In genomic region chr10:44971911-44972310, GRCm38 (mm10) we compare ENCODE assay signal across 26 mouse cellular contexts.
A peak's percentile ranks its signal among the peaks of the same experiment; 100 is the strongest.
DNase-seq lines count a peak whose midpoint lies in the region; ATAC-seq lines count a peak whose summit lies in the region.
"Had no signal": no experiment of that assay in that cellular context is flagged by ENCODE, and none has a peak within 500 bp of the region (broad histone marks: within the 10 kb centered on the region; RNA-seq: fewer than 3 reads in every experiment).

No protein-coding gene starts in this region.

- no peak overlapping the region for H3K4me2 ChIP-seq in kidney, embryonic 16.5 days (replicated peaks; ENCODE audit: low read depth, low read length)
- H3K4me2 ChIP-seq in midbrain, embryonic 16.5 days (ENCODE audit: low read length): no peak overlapping the region
- H3K4me2 ChIP-seq: embryonic facial prominence, embryonic 13.5 days; forebrain, embryonic 12.5 days; heart, embryonic 13.5 days; hindbrain, embryonic 12.5 days; liver, embryonic 13.5 days; lung, embryonic 15.5 days; midbrain, embryonic 13.5 days had no signal

- no peak for ATAC-seq in kidney, embryonic 16.5 days (ENCODE audit: low FRiP score, low TSS enrichment)
- ATAC-seq in midbrain, embryonic 16.5 days: no peak
- ATAC-seq: midbrain, embryonic 13.5 days had no signal

- no peaks in the 10 kb centered on the region for H3K27me3 ChIP-seq in kidney, embryonic 16.5 days (ENCODE audit: insufficient read depth, low read length)
- H3K27me3 ChIP-seq in midbrain, embryonic 16.5 days (ENCODE audit: control insufficient read depth, insufficient read depth, low read depth, low read length): no peaks in the 10 kb centered on the region
- H3K27me3 ChIP-seq: embryonic facial prominence, embryonic 13.5 days; forebrain, embryonic 12.5 days; heart, embryonic 13.5 days; hindbrain, embryonic 12.5 days; liver, embryonic 13.5 days; lung, embryonic 15.5 days; midbrain, embryonic 13.5 days had no signal

- WGBS in kidney, embryonic 16.5 days: 62% methylated on average over 2 of the region's 2 CpGs
- 73% methylated on average over 2 of the region's 2 CpGs for WGBS in midbrain, embryonic 16.5 days

- H3K9me3 ChIP-seq in kidney, embryonic 16.5 days (ENCODE audit: low read length): no peaks in the 10 kb centered on the region
- H3K9me3 ChIP-seq in midbrain, embryonic 16.5 days (replicated peaks; ENCODE audit: control insufficient read depth, low read length, poor library complexity, severe bottlenecking): no peaks in the 10 kb centered on the region
- H3K9me3 ChIP-seq: embryonic facial prominence, embryonic 13.5 days; forebrain, embryonic 12.5 days; heart, embryonic 13.5 days; liver, embryonic 13.5 days; lung, embryonic 15.5 days; midbrain, embryonic 13.5 days had no signal

- no peaks in the 10 kb centered on the region for H3K4me1 ChIP-seq in kidney, embryonic 16.5 days (ENCODE audit: insufficient read depth, low read length)
- no peaks in the 10 kb centered on the region for H3K4me1 ChIP-seq in midbrain, embryonic 16.5 days (ENCODE audit: control insufficient read depth, insufficient read depth, low read length)
- H3K4me1 ChIP-seq: embryonic facial prominence, embryonic 13.5 days; forebrain, embryonic 12.5 days; heart, embryonic 13.5 days; hindbrain, embryonic 12.5 days; liver, embryonic 13.5 days; lung, embryonic 15.5 days; megakaryocyte, embryonic 14.5 days; midbrain, embryonic 13.5 days had no signal

- H3K9ac ChIP-seq in kidney, embryonic 16.5 days (replicated peaks; ENCODE audit: low read length): no peak overlapping the region
- no peak overlapping the region for H3K9ac ChIP-seq in midbrain, embryonic 16.5 days (ENCODE audit: low read depth, low read length)
- H3K9ac ChIP-seq: embryonic facial prominence, embryonic 13.5 days; forebrain, embryonic 12.5 days; heart, embryonic 13.5 days; hindbrain, embryonic 12.5 days; liver, embryonic 13.5 days; lung, embryonic 15.5 days; midbrain, embryonic 13.5 days had no signal

- no peak overlapping the region for H3K4me3 ChIP-seq in kidney, embryonic 16.5 days (ENCODE audit: low read length)
- H3K4me3 ChIP-seq in midbrain, embryonic 16.5 days (ENCODE audit: low read depth, low read length): no peak overlapping the region
- H3K4me3 ChIP-seq: embryonic facial prominence, embryonic 13.5 days; erythroblast, embryonic 14.5 days; forebrain, embryonic 12.5 days; heart, adult 2 months; heart, embryonic 13.5 days; hindbrain, embryonic 12.5 days; left cerebral cortex, adult 2 months; liver, embryonic 13.5 days; lung, embryonic 15.5 days; megakaryocyte, embryonic 14.5 days; midbrain, embryonic 13.5 days had no signal

- no peaks in the 10 kb centered on the region for H3K36me3 ChIP-seq in kidney, embryonic 16.5 days (ENCODE audit: insufficient read depth, low read length)
- no peaks in the 10 kb centered on the region for H3K36me3 ChIP-seq in midbrain, embryonic 16.5 days (ENCODE audit: control insufficient read depth, insufficient read depth, low read length)
- H3K36me3 ChIP-seq: embryonic facial prominence, embryonic 13.5 days; forebrain, embryonic 12.5 days; heart, embryonic 13.5 days; hindbrain, embryonic 12.5 days; liver, embryonic 13.5 days; lung, embryonic 15.5 days; midbrain, embryonic 13.5 days had no signal

- no peak overlapping the region for H3K27ac ChIP-seq in kidney, embryonic 16.5 days (ENCODE audit: low read length)
- no peak overlapping the region for H3K27ac ChIP-seq in midbrain, embryonic 16.5 days (ENCODE audit: low read length)
- H3K27ac ChIP-seq: embryonic facial prominence, embryonic 13.5 days; forebrain, embryonic 12.5 days; heart, adult 2 months; heart, embryonic 13.5 days; hindbrain, embryonic 12.5 days; left cerebral cortex, adult 2 months; liver, embryonic 13.5 days; lung, embryonic 15.5 days; midbrain, embryonic 13.5 days; stomach, postnatal 0 days had no signal

- DNase-seq in adrenal gland, adult 2 months: peak; percentile 23
- DNase-seq in adrenal gland, postnatal 25 days: no peak
- DNase-seq in kidney, adult 8-10 months: peak; percentile 24 to 48
- DNase-seq in kidney, postnatal 36 days: peak; percentile 33 to 45
- DNase-seq in lung, postnatal 36 days: peak; percentile 70
- DNase-seq: cerebellum, adult 11-12 months; cerebellum, postnatal 25 days; gastrocnemius, postnatal 25 days; heart, adult 2 months; heart, postnatal 14 days; layer of hippocampus, adult 9-11 months; liver, embryonic 13.5 days; thymus, adult 2 months; thymus, postnatal 4 days had no signal
